Mouse (Mus musculus) hindbrain, postnatal 0 days (tissue): ENCODE measurements around the gene Rab37. TPM values are rescaled to one million over a fixed set of nuclear protein-coding genes. Genes with fewer than 3 reads are reported as not detected.

Experiments used
- ATAC-seq: fragments of 200-750 bp; cut with Nextera tagmentation; 2 replicates; pipeline ENCODE4 v1.8.0; 2017; ENCODE audit warnings: mild to moderate bottlenecking, moderate TSS enrichment, moderate library complexity
- DNase-seq: peaks from one replicate; pipeline ENCODE4 v3.0.0-alpha.2; 2015; ENCODE audit warnings: low spot score
- H3K27ac ChIP-seq: fragments of 300-500 bp; sonication (generic); 2 replicates; pipeline ENCODE4 v1.5.1; 2014; ENCODE audit warnings: mild to moderate bottlenecking
- H3K27me3 ChIP-seq: fragments of 300-500 bp; sonication (generic); 2 replicates; pipeline ENCODE4 v1.6.1; 2014; ENCODE audit warnings: low read length, mixed read lengths; ENCODE audit not compliant: insufficient read depth
- H3K36me3 ChIP-seq: fragments of 300-500 bp; sonication (generic); 2 replicates; pipeline ENCODE4 v1.6.1; 2014; ENCODE audit warnings: low read length, mixed read lengths; ENCODE audit not compliant: insufficient read depth
- H3K4me1 ChIP-seq: fragments of 300-500 bp; sonication (generic); 2 replicates; pipeline ENCODE4 v1.6.1; 2014; ENCODE audit warnings: antibody characterized with exemption, low read length, mixed read lengths; ENCODE audit not compliant: insufficient read depth
- H3K4me2 ChIP-seq: fragments of 300-500 bp; sonication (generic); 2 replicates; pipeline ENCODE4 v1.6.1; 2014; ENCODE audit warnings: low read depth, mild to moderate bottlenecking, low read length, moderate library complexity, mixed read lengths
- H3K4me3 ChIP-seq: fragments of 300-500 bp; sonication (generic); 2 replicates; pipeline ENCODE4 v1.5.1; 2014; ENCODE audit warnings: low read length
- H3K9ac ChIP-seq: fragments of 300-500 bp; sonication (generic); replicated peaks from 2 replicates; pipeline ENCODE4 v1.6.1; 2014; ENCODE audit warnings: mild to moderate bottlenecking, low read length, moderate library complexity, mixed read lengths
- H3K9me3 ChIP-seq: fragments of 300-500 bp; sonication (generic); 2 replicates; pipeline ENCODE4 v1.6.1; 2016; ENCODE audit warnings: low read length, mixed read lengths
- CTCF ChIP-seq: IDR thresholded peaks from 2 replicates; pipeline ENCODE4 v1.5.1; 2016; ENCODE audit warnings: antibody characterized with exemption, control low read depth, low read depth
- whole genome bisulfite sequencing: fragments of 180-500 bp; shearing (Covaris S2); extraction: QIAGEN DNeasy Blood & Tissue Kit; methylation state at CpG from one replicate; pipeline ENCODE4 v1.1.7; 2014; 5-methylcytosine and 5-hydroxymethylcytosine counted together
- polyA plus RNA-seq: library from polyadenylated mRNA; unstranded; fragments of >200 nt; fragmentation: Nextera tagmentation; extraction: Ambion mirVana; gene quantifications from 2 replicates; pipeline ENCODE4 v1.2.1, GENCODE M21; 2015
- total RNA-seq: library from RNA; depleted of rRNA; stranded (reverse); fragments of >200 nt; gene quantifications from 2 replicates; pipeline ENCODE4 v1.2.3, GENCODE M21; 2014

Gene Rab37
- total and polyA plus RNA-seq, 2 experiments from 2014 or later = 1.2 to 1.3 TPM

GRCm38 (mm10) chr11:115147813-115148212 is 56.6 kb downstream of the Rab37 start:
- no peaks in the 10 kb centered on the region for H3K27me3 ChIP-seq
- no peaks in the 10 kb centered on the region; the same call in 1 of the 2 replicates for H3K4me1 ChIP-seq
- H3K4me2 ChIP-seq = no peak overlapping the region
- H3K36me3 ChIP-seq = no peaks in the 10 kb centered on the region
- DNase-seq (no peak), ATAC-seq (no peak)
- H3K9ac ChIP-seq = no peak overlapping the region
- 81% methylated on average over 4 of the region's 4 CpGs for WGBS
- H3K4me3 ChIP-seq = no peak overlapping the region
- H3K27ac ChIP-seq = no peak overlapping the region
- 0 out of 2 replicates have a peak, but pooled peaks cover 4% of the 10 kb centered on the region for H3K9me3 ChIP-seq
- TF ChIP-seq CTCF = no peak

GRCm38 (mm10) chr11:115150741-115151254 is 59.6 kb downstream of the Rab37 start:
- Histone ChIP-seq H3K36me3 (no peaks in the 10 kb centered on the region), H3K4me1 (no peaks in the 10 kb centered on the region; the same call in 1 of the 2 replicates), H3K27me3 (peaks cover 16% of the 10 kb centered on the region), H3K4me2 (no peak overlapping the region), H3K9me3 (0 out of 2 replicates have a peak, but pooled peaks cover 4% of the 10 kb centered on the region), H3K27ac (no peak overlapping the region), H3K9ac (no peak overlapping the region), H3K4me3 (no peak overlapping the region)
- TF ChIP-seq CTCF = no peak
- no peak for DNase-seq
- ATAC-seq = no peak
- 79% methylated on average over 6 of the region's 6 CpGs for WGBS

GRCm38 (mm10) chr11:115151755-115152429 is 60.7 kb downstream of the Rab37 start:
- TF ChIP-seq CTCF = no peak
- DNase-seq (peak; percentile 87), ATAC-seq (peak; percentile 79)
- H3K4me2 ChIP-seq = peak overlapping the region; percentile 49
- H3K36me3 ChIP-seq = no peaks in the 10 kb centered on the region
- H3K9ac ChIP-seq = peak overlapping the region; percentile 33
- H3K4me1 ChIP-seq = no peaks in the 10 kb centered on the region; the same call in 1 of the 2 replicates
- WGBS = 5% methylated on average over 15 of the region's 15 CpGs
- H3K27ac ChIP-seq = no peak overlapping the region
- H3K4me3 ChIP-seq = peak overlapping the region; percentile 22
- H3K9me3 ChIP-seq = 0 out of 2 replicates have a peak, but pooled peaks cover 4% of the 10 kb centered on the region
- peaks cover 16% of the 10 kb centered on the region for H3K27me3 ChIP-seq

GRCm38 (mm10) chr11:115153088-115153487 is 61.9 kb downstream of the Rab37 start:
- DNase-seq (no peak), ATAC-seq (no peak)
- Histone ChIP-seq H3K4me1 (no peaks in the 10 kb centered on the region; the same call in 1 of the 2 replicates), H3K27ac (no peak overlapping the region), H3K36me3 (no peaks in the 10 kb centered on the region), H3K9me3 (0 out of 2 replicates have a peak, but pooled peaks cover 4% of the 10 kb centered on the region), H3K27me3 (peaks cover 16% of the 10 kb centered on the region), H3K4me2 (no peak overlapping the region), H3K9ac (no peak overlapping the region), H3K4me3 (no peak overlapping the region)
- TF ChIP-seq CTCF = no peak
- 81% methylated on average over 9 of the region's 9 CpGs for WGBS

GRCm38 (mm10) chr11:115153699-115154292 is 62.6 kb downstream of the Rab37 start:
- DNase-seq (peak; percentile 68), ATAC-seq (peak; percentile 63; the same call in 1 of the 2 replicates)
- H3K4me1 ChIP-seq = no peaks in the 10 kb centered on the region; the same call in 1 of the 2 replicates
- peak; percentile 91 for TF ChIP-seq CTCF
- WGBS = 1% methylated on average over 33 of the region's 35 CpGs
- no peak overlapping the region for H3K27ac ChIP-seq
- H3K27me3 ChIP-seq = peaks cover 16% of the 10 kb centered on the region
- H3K9ac ChIP-seq = no peak overlapping the region
- no peaks in the 10 kb centered on the region for H3K36me3 ChIP-seq
- H3K4me2 ChIP-seq = peak overlapping the region; percentile 43
- H3K4me3 ChIP-seq = peak overlapping the region; percentile 16
- 0 out of 2 replicates have a peak, but pooled peaks cover 4% of the 10 kb centered on the region for H3K9me3 ChIP-seq

- DNase-seq (no peak), ATAC-seq (no peak)
- Histone ChIP-seq H3K4me3 (no peak overlapping the region), H3K27me3 (peaks cover 16% of the 10 kb centered on the region), H3K9me3 (no peaks in the 10 kb centered on the region), H3K9ac (no peak overlapping the region), H3K4me2 (no peak overlapping the region), H3K27ac (no peak overlapping the region), H3K4me1 (no peaks in the 10 kb centered on the region; the same call in 1 of the 2 replicates), H3K36me3 (no peaks in the 10 kb centered on the region)
- WGBS = 24% methylated on average over 5 of the region's 5 CpGs
- no peak for TF ChIP-seq CTCF
Measured at GRCm38 (mm10) chr11:115155053-115155634, 63.9 kb downstream of the Rab37 start.
